Mouse (Mus musculus): ENCODE results near the gene Junb. TPM values are rescaled to one million over a fixed set of nuclear protein-coding genes. Genes with fewer than 3 reads are reported as not detected.

Gene Junb
- polyA plus RNA-seq, 1 experiment from 2014 or later: 15.3 TPM

- WGBS: 62% methylated on average over 10 of the region's 10 CpGs
- no peak overlapping the region for H3K4me2 ChIP-seq (ENCODE audit: low read depth, low read length)
- ATAC-seq (replicated peaks; ENCODE audit: extremely low read depth, insufficient read depth, low FRiP score): no peak
- H3K9ac ChIP-seq (ENCODE audit: low read length): no peak overlapping the region
- H3K27ac ChIP-seq (ENCODE audit: low read length): no peak overlapping the region
- peaks cover 3% of the 10 kb centered on the region; the same call in 1 of the 2 replicates for H3K4me1 ChIP-seq (ENCODE audit: control insufficient read depth, insufficient read depth, low read length)
- H3K36me3 ChIP-seq (ENCODE audit: control insufficient read depth, insufficient read depth): peaks cover 22% of the 10 kb centered on the region
- H3K27me3 ChIP-seq (ENCODE audit: control insufficient read depth, insufficient read depth, low read length): peaks cover 17% of the 10 kb centered on the region
- no peaks in the 10 kb centered on the region for H3K9me3 ChIP-seq (replicated peaks; ENCODE audit: control insufficient read depth, low read length)
- no peak overlapping the region for H3K4me3 ChIP-seq (ENCODE audit: low read length)
Measured at GRCm38 (mm10) chr8:85016724-85017123, 38.2 kb upstream of the Junb start.

GRCm38 (mm10) chr8:85014431-85014830 is 35.9 kb upstream of the Junb start, which contains the start of gene Best2:
Gene Best2 (minus strand): TSS chr8:85014531.
- peaks cover 3% of the 10 kb centered on the region; the same call in 1 of the 2 replicates for H3K4me1 ChIP-seq (ENCODE audit: control insufficient read depth, insufficient read depth, low read length)
- H3K27ac ChIP-seq (ENCODE audit: low read length): no peak within 1 kb of the TSS
- H3K4me2 ChIP-seq (ENCODE audit: low read depth, low read length): peak within 1 kb of the TSS; percentile 52
- peaks cover 32% of the 10 kb centered on the region for H3K27me3 ChIP-seq (ENCODE audit: control insufficient read depth, insufficient read depth, low read length)
- H3K36me3 ChIP-seq (ENCODE audit: control insufficient read depth, insufficient read depth): peaks cover 15% of the 10 kb centered on the region
- no peak within 1 kb of the TSS for H3K9ac ChIP-seq (ENCODE audit: low read length)
- H3K9me3 ChIP-seq (replicated peaks; ENCODE audit: control insufficient read depth, low read length): no peaks in the 10 kb centered on the region
- WGBS: 72% methylated on average over 2 of the region's 2 CpGs
- H3K4me3 ChIP-seq (ENCODE audit: low read length): peak within 1 kb of the TSS; percentile 29
- no peak for ATAC-seq (replicated peaks; ENCODE audit: extremely low read depth, insufficient read depth, low FRiP score)

- peaks cover 3% of the 10 kb centered on the region; the same call in 1 of the 2 replicates for H3K4me1 ChIP-seq (ENCODE audit: control insufficient read depth, insufficient read depth, low read length)
- 4% methylated on average over 25 of the region's 26 CpGs for WGBS
- no peak overlapping the region for H3K27ac ChIP-seq (ENCODE audit: low read length)
- H3K9ac ChIP-seq (ENCODE audit: low read length): no peak overlapping the region
- peak overlapping the region; percentile 29 for H3K4me3 ChIP-seq (ENCODE audit: low read length)
- H3K36me3 ChIP-seq (ENCODE audit: control insufficient read depth, insufficient read depth): peaks cover 5% of the 10 kb centered on the region
- no peaks in the 10 kb centered on the region for H3K9me3 ChIP-seq (replicated peaks; ENCODE audit: control insufficient read depth, low read length)
- peaks cover 42% of the 10 kb centered on the region for H3K27me3 ChIP-seq (ENCODE audit: control insufficient read depth, insufficient read depth, low read length)
- H3K4me2 ChIP-seq (ENCODE audit: low read depth, low read length): peak overlapping the region; percentile 52
- no peak for ATAC-seq (replicated peaks; ENCODE audit: extremely low read depth, insufficient read depth, low FRiP score)
Measured at GRCm38 (mm10) chr8:85013230-85013840, 34.8 kb upstream of the Junb start.

GRCm38 (mm10) chr8:85011242-85011641 is 32.7 kb upstream of the Junb start:
- Histone ChIP-seq H3K27me3 (ENCODE audit: control insufficient read depth, insufficient read depth, low read length) (peaks cover 49% of the 10 kb centered on the region), H3K9ac (ENCODE audit: low read length) (no peak overlapping the region), H3K4me1 (ENCODE audit: control insufficient read depth, insufficient read depth, low read length) (peaks cover 3% of the 10 kb centered on the region; the same call in 1 of the 2 replicates), H3K9me3 (replicated peaks; ENCODE audit: control insufficient read depth, low read length) (no peaks in the 10 kb centered on the region), H3K36me3 (ENCODE audit: control insufficient read depth, insufficient read depth) (no peaks in the 10 kb centered on the region), H3K4me2 (ENCODE audit: low read depth, low read length) (no peak overlapping the region), H3K27ac (ENCODE audit: low read length) (no peak overlapping the region), H3K4me3 (ENCODE audit: low read length) (no peak overlapping the region)
- no peak for ATAC-seq (replicated peaks; ENCODE audit: extremely low read depth, insufficient read depth, low FRiP score)
- WGBS: 10% methylated on average over 28 of the region's 28 CpGs

- H3K27me3 ChIP-seq (ENCODE audit: control insufficient read depth, insufficient read depth, low read length): peaks cover 36% of the 10 kb centered on the region
- no peak overlapping the region for H3K4me3 ChIP-seq (ENCODE audit: low read length)
- H3K9ac ChIP-seq (ENCODE audit: low read length): no peak overlapping the region
- no peak overlapping the region for H3K4me2 ChIP-seq (ENCODE audit: low read depth, low read length)
- H3K9me3 ChIP-seq (replicated peaks; ENCODE audit: control insufficient read depth, low read length): no peaks in the 10 kb centered on the region
- no peaks in the 10 kb centered on the region for H3K36me3 ChIP-seq (ENCODE audit: control insufficient read depth, insufficient read depth)
- H3K27ac ChIP-seq (ENCODE audit: low read length): no peak overlapping the region
- no peaks in the 10 kb centered on the region for H3K4me1 ChIP-seq (ENCODE audit: control insufficient read depth, insufficient read depth, low read length)
- WGBS: 12% methylated on average over 25 of the region's 25 CpGs
- no peak for ATAC-seq (replicated peaks; ENCODE audit: extremely low read depth, insufficient read depth, low FRiP score)
Measured at GRCm38 (mm10) chr8:85007686-85008085, 29.2 kb upstream of the Junb start.

- Histone ChIP-seq H3K9me3 (replicated peaks; ENCODE audit: control insufficient read depth, low read length) (no peaks in the 10 kb centered on the region), H3K27ac (ENCODE audit: low read length) (no peak overlapping the region), H3K9ac (ENCODE audit: low read length) (peak overlapping the region; percentile 57; the same call in 1 of the 2 replicates), H3K4me2 (ENCODE audit: low read depth, low read length) (peak overlapping the region; percentile 27; the same call in 1 of the 2 replicates), H3K4me1 (ENCODE audit: control insufficient read depth, insufficient read depth, low read length) (peaks cover 3% of the 10 kb centered on the region; the same call in 1 of the 2 replicates), H3K36me3 (ENCODE audit: control insufficient read depth, insufficient read depth) (no peaks in the 10 kb centered on the region), H3K4me3 (ENCODE audit: low read length) (no peak overlapping the region; the same call in 1 of the 2 replicates), H3K27me3 (ENCODE audit: control insufficient read depth, insufficient read depth, low read length) (peaks cover 7% of the 10 kb centered on the region; the same call in 1 of the 2 replicates)
- WGBS: 4% methylated on average over 19 of the region's 19 CpGs
- peak; percentile 66 for ATAC-seq (replicated peaks; ENCODE audit: extremely low read depth, insufficient read depth, low FRiP score)
Measured at GRCm38 (mm10) chr8:84997649-84998295, 19.3 kb upstream of the Junb start.

- 86% methylated on average over 5 of the region's 5 CpGs for WGBS
- ATAC-seq (replicated peaks; ENCODE audit: extremely low read depth, insufficient read depth, low FRiP score): no peak
- H3K27me3 ChIP-seq (ENCODE audit: control insufficient read depth, insufficient read depth, low read length): peaks cover 7% of the 10 kb centered on the region; the same call in 1 of the 2 replicates
- peaks cover 3% of the 10 kb centered on the region; the same call in 1 of the 2 replicates for H3K4me1 ChIP-seq (ENCODE audit: control insufficient read depth, insufficient read depth, low read length)
- H3K4me3 ChIP-seq (ENCODE audit: low read length): no peak overlapping the region
- H3K36me3 ChIP-seq (ENCODE audit: control insufficient read depth, insufficient read depth): no peaks in the 10 kb centered on the region
- H3K4me2 ChIP-seq (ENCODE audit: low read depth, low read length): no peak overlapping the region
- H3K9me3 ChIP-seq (replicated peaks; ENCODE audit: control insufficient read depth, low read length): no peaks in the 10 kb centered on the region
- H3K9ac ChIP-seq (ENCODE audit: low read length): no peak overlapping the region
- no peak overlapping the region for H3K27ac ChIP-seq (ENCODE audit: low read length)
Measured at GRCm38 (mm10) chr8:84996978-84997377, 18.5 kb upstream of the Junb start.

GRCm38 (mm10) chr8:84995680-84996079 is 17.2 kb upstream of the Junb start:
- peaks cover 8% of the 10 kb centered on the region for H3K4me1 ChIP-seq (ENCODE audit: control insufficient read depth, insufficient read depth, low read length)
- H3K4me3 ChIP-seq (ENCODE audit: low read length): no peak overlapping the region
- ATAC-seq (replicated peaks; ENCODE audit: extremely low read depth, insufficient read depth, low FRiP score): no peak
- H3K4me2 ChIP-seq (ENCODE audit: low read depth, low read length): no peak overlapping the region
- H3K36me3 ChIP-seq (ENCODE audit: control insufficient read depth, insufficient read depth): no peaks in the 10 kb centered on the region
- H3K27ac ChIP-seq (ENCODE audit: low read length): no peak overlapping the region
- H3K27me3 ChIP-seq (ENCODE audit: control insufficient read depth, insufficient read depth, low read length): peaks cover 7% of the 10 kb centered on the region; the same call in 1 of the 2 replicates
- H3K9ac ChIP-seq (ENCODE audit: low read length): no peak overlapping the region
- no peaks in the 10 kb centered on the region for H3K9me3 ChIP-seq (replicated peaks; ENCODE audit: control insufficient read depth, low read length)
- WGBS: 21% methylated on average over 25 of the region's 25 CpGs

- WGBS: 88% methylated on average over 9 of the region's 9 CpGs
- ATAC-seq (replicated peaks; ENCODE audit: extremely low read depth, insufficient read depth, low FRiP score): no peak
Measured at GRCm38 (mm10) chr8:84994375-84994774, 15.9 kb upstream of the Junb start.

More at GRCm38 (mm10) chr8:84994375-84994774, 15.9 kb upstream of the Junb start:
- Histone ChIP-seq H3K36me3 (ENCODE audit: control insufficient read depth, insufficient read depth) (no peaks in the 10 kb centered on the region), H3K27me3 (ENCODE audit: control insufficient read depth, insufficient read depth, low read length) (peaks cover 7% of the 10 kb centered on the region; the same call in 1 of the 2 replicates), H3K4me1 (ENCODE audit: control insufficient read depth, insufficient read depth, low read length) (peaks cover 11% of the 10 kb centered on the region), H3K9me3 (replicated peaks; ENCODE audit: control insufficient read depth, low read length) (no peaks in the 10 kb centered on the region), H3K9ac (ENCODE audit: low read length) (no peak overlapping the region), H3K4me3 (ENCODE audit: low read length) (no peak overlapping the region), H3K4me2 (ENCODE audit: low read depth, low read length) (no peak overlapping the region), H3K27ac (ENCODE audit: low read length) (no peak overlapping the region)

All from heart, embryonic 16.5 days (tissue).